Mouse (Mus musculus): Measurements from ENCODE around the gene Pole2. TPM values are rescaled to one million over a fixed set of nuclear protein-coding genes. Genes with fewer than 3 reads are reported as not detected.

The Pole2 gene
- 5.3 and 6.3 TPM in 2 replicates for polyA plus RNA-seq (2015; fragmentation: Nextera tagmentation; extraction: Ambion mirVana)

DNA sequence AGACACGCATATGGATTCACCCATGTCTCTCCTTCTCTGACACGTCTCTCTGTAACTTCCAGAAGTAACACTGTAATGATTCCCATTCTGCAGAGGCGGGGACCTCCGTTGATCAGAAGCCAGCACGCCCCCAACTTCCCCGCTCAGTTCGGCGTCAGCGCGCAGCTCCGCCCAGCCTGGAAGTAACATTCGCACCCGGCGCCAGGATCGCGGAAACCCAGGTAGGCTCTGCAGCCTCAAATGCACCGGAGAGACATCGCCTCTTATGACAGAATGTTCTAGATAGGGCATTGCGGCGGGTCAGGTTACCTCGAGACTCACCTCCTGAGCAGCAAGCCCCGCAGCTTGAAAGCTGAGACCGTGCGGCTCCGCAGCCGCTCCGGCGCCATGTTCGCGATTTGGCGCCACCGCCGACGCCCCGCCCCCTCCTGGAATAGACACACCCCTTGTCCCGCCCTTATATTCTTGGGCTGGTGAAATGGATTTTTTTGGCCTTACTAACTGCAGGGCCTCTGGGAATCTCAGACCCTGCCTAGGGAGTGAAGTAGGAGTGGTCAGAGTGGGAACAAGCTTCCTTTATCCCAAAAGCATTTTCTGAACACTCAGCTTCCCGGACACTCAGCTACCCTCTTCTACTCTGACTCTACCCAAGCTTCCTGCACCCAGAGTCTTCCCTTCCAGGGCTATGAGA is at the start of gene Pole2:
TSS of gene Pole2 (minus strand) at position 420 of the 691 bp plus-strand sequence.
- ATAC-seq (ENCODE audit: low FRiP score, low read depth) = peak; percentile 95
- Histone ChIP-seq H3K4me1 (replicated peaks) (peaks cover 9% of the 10 kb centered on the region; the same call in 1 of the 2 replicates), H3K9me3 (no peaks in the 10 kb centered on the region), H3K27ac (replicated peaks) (peak within 1 kb of the TSS; percentile 76), H3K4me2 (peak within 1 kb of the TSS; percentile 59), H3K9ac (peak within 1 kb of the TSS; percentile 57), H3K36me3 (no peaks in the 10 kb centered on the region), H3K4me3 (peak within 1 kb of the TSS; percentile 87), H3K27me3 (no peaks in the 10 kb centered on the region)
- WGBS = under 1% methylated on average over 37 of the region's 37 CpGs

DNA sequence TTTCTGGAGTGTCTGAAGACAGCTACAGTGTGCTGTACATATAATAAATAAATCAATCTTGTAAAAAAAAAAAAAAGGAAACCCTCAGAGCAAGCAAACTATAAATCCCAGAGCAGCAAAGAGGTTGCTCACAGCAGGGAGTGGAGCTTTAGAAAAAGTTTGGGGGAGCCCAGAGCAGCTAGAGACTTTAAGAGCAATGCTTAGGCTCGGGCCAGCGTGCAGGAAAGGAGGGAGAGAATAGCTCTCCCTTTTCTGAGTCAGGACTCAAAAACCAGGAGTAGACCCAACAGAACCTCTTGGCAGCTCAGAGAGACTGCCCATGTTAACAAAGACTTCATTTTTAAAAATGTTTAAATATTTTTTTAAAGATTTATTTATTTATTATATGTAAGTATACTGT is 41.0 kb upstream of the Pole2 start:
- H3K27ac ChIP-seq (replicated peaks) = no peak overlapping the region
- 71% methylated on average over 2 of the region's 2 CpGs for WGBS
- no peak for ATAC-seq (ENCODE audit: low FRiP score, low read depth)
- H3K4me2 ChIP-seq = no peak overlapping the region
- no peaks in the 10 kb centered on the region for H3K27me3 ChIP-seq
- H3K4me3 ChIP-seq = no peak overlapping the region
- H3K9ac ChIP-seq = no peak overlapping the region
- H3K4me1 ChIP-seq (replicated peaks) = no peaks in the 10 kb centered on the region
- no peaks in the 10 kb centered on the region for H3K36me3 ChIP-seq
- no peaks in the 10 kb centered on the region for H3K9me3 ChIP-seq

DNA sequence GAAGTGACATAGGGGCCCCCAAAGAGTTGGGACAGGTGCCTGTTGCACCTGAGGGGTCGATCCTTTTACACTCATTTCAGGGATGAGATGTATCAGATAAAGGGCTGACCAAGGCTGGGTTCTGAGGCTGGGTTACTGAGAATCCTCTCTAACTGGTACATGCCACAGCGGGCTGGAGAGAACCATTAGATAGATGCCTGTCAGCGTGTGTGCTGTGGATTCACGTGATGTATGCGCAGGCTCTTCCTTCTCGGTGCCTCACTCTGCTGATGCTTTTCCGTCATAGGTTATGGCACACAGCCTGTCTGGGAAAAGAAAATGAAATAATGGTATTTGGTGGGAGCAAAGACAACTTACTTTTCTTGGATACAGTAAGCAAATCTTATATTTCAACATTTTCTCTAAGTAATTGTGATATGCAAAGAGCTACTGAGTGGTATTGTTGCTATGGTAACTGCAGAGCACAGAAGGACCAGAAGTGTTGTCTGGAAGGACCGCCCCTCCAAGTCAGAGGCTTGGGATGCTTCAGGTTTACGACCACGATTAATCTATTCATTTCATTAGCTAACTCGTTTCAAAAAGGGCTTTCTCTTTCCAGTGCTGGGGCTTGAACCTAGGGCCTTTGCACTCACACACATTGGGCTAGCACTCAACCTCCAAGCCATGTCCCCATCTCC is 40.1 kb upstream of the Pole2 start:
- H3K36me3 ChIP-seq = no peaks in the 10 kb centered on the region
- H3K27ac ChIP-seq (replicated peaks) = no peak overlapping the region
- WGBS = 73% methylated on average over 11 of the region's 11 CpGs
- H3K4me3 ChIP-seq = no peak overlapping the region
- no peak overlapping the region for H3K4me2 ChIP-seq
- no peak for ATAC-seq (ENCODE audit: low FRiP score, low read depth)
- no peaks in the 10 kb centered on the region for H3K27me3 ChIP-seq
- no peak overlapping the region for H3K9ac ChIP-seq
- H3K4me1 ChIP-seq (replicated peaks) = no peaks in the 10 kb centered on the region
- no peaks in the 10 kb centered on the region for H3K9me3 ChIP-seq

DNA sequence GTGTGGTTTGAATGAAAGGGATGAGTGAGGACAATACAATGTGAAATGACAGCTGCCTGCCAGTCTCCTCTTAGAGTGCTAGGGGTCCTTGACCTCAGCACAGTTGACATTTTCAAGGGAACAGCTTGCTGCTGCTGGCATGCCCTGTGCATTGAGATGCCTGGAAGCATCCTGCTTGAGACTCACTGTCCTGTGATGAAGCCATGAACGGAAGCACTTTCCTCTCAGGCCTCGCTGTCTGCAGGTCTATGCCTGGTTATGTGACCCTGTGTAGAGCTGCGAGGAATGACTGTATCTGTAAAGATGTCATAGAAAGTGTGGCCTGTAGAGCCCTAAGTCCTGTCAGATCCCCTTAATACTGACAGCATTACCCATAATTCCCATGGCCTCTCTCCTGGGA is 37.0 kb upstream of the Pole2 start:
- WGBS = 97% methylated on average over 3 of the region's 3 CpGs
- Histone ChIP-seq H3K4me3 (no peak overlapping the region), H3K9me3 (no peaks in the 10 kb centered on the region), H3K4me1 (replicated peaks) (no peaks in the 10 kb centered on the region), H3K27ac (replicated peaks) (no peak overlapping the region), H3K9ac (no peak overlapping the region), H3K4me2 (no peak overlapping the region), H3K27me3 (no peaks in the 10 kb centered on the region), H3K36me3 (no peaks in the 10 kb centered on the region)
- no peak for ATAC-seq (ENCODE audit: low FRiP score, low read depth)

DNA sequence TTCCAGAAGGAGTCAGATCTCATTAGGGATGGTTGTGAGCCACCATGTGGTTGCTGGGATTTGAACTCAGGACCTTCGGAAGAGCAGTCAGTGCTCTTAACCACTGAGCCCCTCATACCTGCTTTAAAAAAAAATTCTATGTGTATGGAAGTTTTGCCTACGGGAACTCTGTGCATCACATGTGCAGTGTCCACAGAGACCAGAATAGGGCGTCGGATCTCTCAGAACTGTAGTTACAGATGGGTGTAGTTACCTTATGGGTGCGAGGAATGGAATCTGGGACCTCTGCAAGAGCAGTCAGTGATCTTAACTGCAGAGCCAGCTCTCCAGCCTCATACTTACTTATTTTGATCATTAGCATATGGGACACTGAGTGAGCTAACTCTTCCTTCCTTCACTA is 34.3 kb upstream of the Pole2 start:
- no peak overlapping the region for H3K4me2 ChIP-seq
- no peaks in the 10 kb centered on the region for H3K36me3 ChIP-seq
- no peak overlapping the region for H3K9ac ChIP-seq
- 93% methylated on average over 5 of the region's 5 CpGs for WGBS
- H3K27me3 ChIP-seq = no peaks in the 10 kb centered on the region
- ATAC-seq (ENCODE audit: low FRiP score, low read depth) = no peak
- no peaks in the 10 kb centered on the region for H3K4me1 ChIP-seq (replicated peaks)
- no peak overlapping the region for H3K4me3 ChIP-seq
- no peak overlapping the region for H3K27ac ChIP-seq (replicated peaks)
- no peaks in the 10 kb centered on the region for H3K9me3 ChIP-seq

DNA sequence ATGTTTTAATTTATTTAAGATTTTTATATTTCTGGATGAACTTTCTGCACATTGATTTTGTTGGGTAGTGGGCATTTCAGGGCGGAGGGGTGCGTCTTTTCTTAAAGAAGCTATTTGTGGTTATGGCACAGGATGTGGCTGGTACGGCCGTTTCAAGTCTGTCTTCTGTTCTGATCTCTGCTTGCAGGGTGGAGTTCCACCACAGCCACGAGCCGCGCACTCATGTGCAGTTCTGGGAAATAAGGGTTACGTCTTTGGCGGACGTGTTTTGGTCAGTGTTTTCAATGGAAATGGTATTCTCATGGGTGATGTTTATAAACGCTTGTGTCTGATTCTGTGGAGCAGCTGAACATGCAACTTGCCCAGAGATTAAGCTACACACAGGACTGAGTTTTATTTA is 29.8 kb upstream of the Pole2 start:
- H3K9me3 ChIP-seq = no peaks in the 10 kb centered on the region
- no peak overlapping the region for H3K27ac ChIP-seq (replicated peaks)
- no peak overlapping the region for H3K4me3 ChIP-seq
- H3K9ac ChIP-seq = no peak overlapping the region
- no peak overlapping the region for H3K4me2 ChIP-seq
- H3K27me3 ChIP-seq = no peaks in the 10 kb centered on the region
- no peaks in the 10 kb centered on the region for H3K36me3 ChIP-seq
- H3K4me1 ChIP-seq (replicated peaks) = no peaks in the 10 kb centered on the region
- WGBS = 89% methylated on average over 11 of the region's 11 CpGs
- no peak for ATAC-seq (ENCODE audit: low FRiP score, low read depth)

DNA sequence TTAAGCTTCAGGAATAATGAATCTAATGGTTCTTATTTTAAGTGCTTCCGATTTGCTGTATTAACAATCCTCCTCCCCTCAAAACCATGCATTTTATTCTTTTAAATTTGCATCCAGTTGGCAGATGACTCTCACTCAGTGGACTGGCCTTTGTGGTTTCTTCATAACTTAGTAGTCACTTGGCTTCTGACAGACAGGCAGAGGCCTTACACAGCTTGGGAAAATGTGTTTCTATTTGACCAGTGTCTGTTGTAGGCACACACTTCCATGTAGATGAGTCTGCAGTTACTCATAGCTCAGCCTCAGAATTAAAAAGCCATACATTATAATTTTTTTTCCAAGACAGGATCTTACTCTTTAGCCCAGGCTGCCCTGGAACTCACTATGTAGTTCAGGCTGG is 25.8 kb upstream of the Pole2 start:
- H3K9ac ChIP-seq = no peak overlapping the region
- H3K4me2 ChIP-seq = no peak overlapping the region
- H3K27ac ChIP-seq (replicated peaks) = no peak overlapping the region
- no peak for ATAC-seq (ENCODE audit: low FRiP score, low read depth)
- no peaks in the 10 kb centered on the region for H3K4me1 ChIP-seq (replicated peaks)
- H3K9me3 ChIP-seq = no peaks in the 10 kb centered on the region
- 100% methylated on average over 1 of the region's 1 CpGs for WGBS
- H3K4me3 ChIP-seq = no peak overlapping the region
- H3K27me3 ChIP-seq = no peaks in the 10 kb centered on the region
- H3K36me3 ChIP-seq = no peaks in the 10 kb centered on the region

DNA sequence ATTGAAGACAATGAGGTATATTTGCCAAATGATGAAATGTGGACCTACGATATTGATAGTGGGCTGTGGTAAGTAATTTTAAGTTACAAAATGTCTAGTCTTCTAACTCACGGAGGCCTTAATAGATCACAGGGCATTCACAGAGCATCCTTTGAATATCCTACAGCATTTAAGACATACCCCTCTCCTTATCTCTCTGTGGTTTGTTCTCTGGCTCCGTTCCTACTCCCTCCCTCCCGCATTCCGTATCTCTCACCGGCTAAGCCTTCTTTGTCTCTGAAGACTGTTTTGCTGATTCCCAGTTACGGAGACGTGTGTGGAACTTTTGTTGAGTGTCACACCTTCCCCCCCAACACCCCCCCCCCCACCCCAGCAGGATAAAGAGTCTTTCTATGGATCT is 22.8 kb upstream of the Pole2 start:
- Histone ChIP-seq H3K9me3 (no peaks in the 10 kb centered on the region), H3K27ac (replicated peaks) (no peak overlapping the region), H3K9ac (no peak overlapping the region), H3K4me2 (no peak overlapping the region), H3K27me3 (no peaks in the 10 kb centered on the region), H3K4me3 (no peak overlapping the region), H3K4me1 (replicated peaks) (no peaks in the 10 kb centered on the region), H3K36me3 (no peaks in the 10 kb centered on the region)
- no peak for ATAC-seq (ENCODE audit: low FRiP score, low read depth)
- WGBS = 82% methylated on average over 8 of the region's 8 CpGs

DNA sequence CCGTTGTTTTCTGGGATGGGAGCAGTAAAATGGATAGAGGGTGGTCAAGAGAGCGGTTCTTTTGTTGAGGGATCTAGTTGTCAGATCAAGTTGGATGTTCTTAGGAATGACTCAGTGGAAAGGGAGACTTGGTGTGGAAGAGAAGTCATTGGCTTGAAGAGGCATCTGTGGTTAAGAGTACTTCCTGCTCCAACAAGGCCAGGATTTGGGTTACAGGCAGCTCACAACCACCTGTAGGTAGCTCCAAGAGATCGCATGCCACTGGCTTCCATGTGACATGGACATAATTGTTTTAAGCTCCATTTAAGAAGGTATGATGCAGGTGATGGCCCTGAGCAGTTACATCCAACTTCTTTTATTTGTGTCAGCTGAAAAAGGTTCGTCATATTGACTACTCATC is 21.8 kb upstream of the Pole2 start:
- WGBS = 93% methylated on average over 4 of the region's 4 CpGs
- Histone ChIP-seq H3K27ac (replicated peaks) (no peak overlapping the region), H3K4me2 (no peak overlapping the region), H3K9ac (no peak overlapping the region), H3K4me1 (replicated peaks) (no peaks in the 10 kb centered on the region), H3K36me3 (no peaks in the 10 kb centered on the region), H3K4me3 (no peak overlapping the region), H3K27me3 (no peaks in the 10 kb centered on the region), H3K9me3 (no peaks in the 10 kb centered on the region)
- no peak for ATAC-seq (ENCODE audit: low FRiP score, low read depth)

DNA sequence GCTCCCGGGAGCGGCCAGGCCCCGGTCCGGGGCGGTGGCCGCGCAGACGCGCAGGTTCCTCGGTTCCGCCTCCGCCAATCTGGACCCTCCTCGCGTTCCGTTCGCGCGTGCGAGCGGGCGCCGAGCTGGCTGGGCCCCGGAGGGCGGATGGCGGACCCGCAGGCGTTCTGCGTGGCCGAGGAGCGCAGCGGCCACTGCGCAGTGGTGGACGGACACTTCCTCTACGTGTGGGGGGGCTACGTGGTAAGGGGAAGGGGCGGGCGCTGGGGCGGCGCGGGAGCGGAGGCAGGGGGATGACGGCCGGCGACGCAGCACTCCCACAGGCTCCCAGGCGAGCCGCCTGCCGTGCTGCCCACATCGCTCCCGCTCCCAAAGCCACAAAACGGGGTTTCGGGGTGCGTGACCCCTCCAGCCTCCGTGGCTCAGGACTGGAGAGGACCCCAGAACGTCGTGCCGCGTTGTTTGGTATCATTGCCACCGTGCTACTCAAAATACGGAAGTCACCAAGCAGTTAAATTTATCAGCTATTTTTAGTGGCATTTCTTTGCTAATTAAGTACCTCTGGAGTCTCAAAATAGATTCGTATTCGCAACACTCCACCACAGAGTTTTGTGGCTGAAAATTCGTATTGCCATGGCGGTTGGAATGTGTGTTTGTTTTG is 13.9 kb upstream of the Pole2 start:
- Histone ChIP-seq H3K9ac (peak overlapping the region; percentile 87), H3K9me3 (no peaks in the 10 kb centered on the region), H3K36me3 (no peaks in the 10 kb centered on the region), H3K27ac (replicated peaks) (peak overlapping the region; percentile 91), H3K4me3 (peak overlapping the region; percentile 81), H3K4me1 (replicated peaks) (peaks cover 7% of the 10 kb centered on the region), H3K27me3 (no peaks in the 10 kb centered on the region), H3K4me2 (peak overlapping the region; percentile 72)
- WGBS = under 1% methylated on average over 54 of the region's 64 CpGs
- ATAC-seq (ENCODE audit: low FRiP score, low read depth) = peak; percentile 96

DNA sequence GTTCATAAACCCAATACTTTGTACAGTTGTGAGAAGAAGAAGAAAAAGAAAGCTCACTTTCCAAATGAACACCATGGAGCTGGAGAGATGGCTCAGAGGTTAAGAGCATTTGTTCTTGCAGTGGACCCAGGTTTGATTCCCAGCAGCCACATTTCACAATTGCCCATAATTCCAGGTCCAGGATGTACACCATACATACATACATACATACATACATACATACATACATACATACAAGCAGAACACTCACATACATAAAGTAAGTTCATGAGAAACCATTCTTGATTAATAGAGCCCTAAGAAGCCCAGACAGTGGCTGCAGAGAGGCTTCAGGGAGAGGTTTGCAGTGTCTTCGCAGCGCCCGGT is 13.4 kb upstream of the Pole2 start:
- peak overlapping the region; percentile 72 for H3K4me2 ChIP-seq
- no peak for ATAC-seq (ENCODE audit: low FRiP score, low read depth)
- peak overlapping the region; percentile 81 for H3K4me3 ChIP-seq
- peaks cover 7% of the 10 kb centered on the region for H3K4me1 ChIP-seq (replicated peaks)
- H3K27ac ChIP-seq (replicated peaks) = peak overlapping the region; percentile 91
- no peaks in the 10 kb centered on the region for H3K36me3 ChIP-seq
- WGBS = 0% methylated on average over 3 of the region's 3 CpGs
- H3K9ac ChIP-seq = peak overlapping the region; percentile 87
- H3K27me3 ChIP-seq = no peaks in the 10 kb centered on the region
- no peaks in the 10 kb centered on the region for H3K9me3 ChIP-seq

DNA sequence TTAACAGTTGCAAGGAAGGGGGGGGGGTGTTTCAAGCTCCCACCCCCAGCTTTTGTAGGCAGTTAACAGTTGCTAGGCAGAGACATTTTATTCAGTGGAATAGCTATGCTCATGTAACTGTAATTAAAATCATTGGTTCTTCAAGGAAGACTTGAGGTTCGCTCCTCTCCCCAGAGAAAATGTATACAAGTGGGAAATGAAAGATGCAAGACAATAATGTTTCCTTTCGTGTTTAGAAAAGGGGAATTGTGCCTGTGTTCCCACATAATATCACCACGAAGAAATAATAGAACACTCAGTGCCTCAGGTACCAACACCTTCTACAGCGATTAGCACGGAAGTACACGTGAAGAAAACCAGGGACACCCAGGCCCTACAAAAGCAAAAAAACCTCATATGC is 12.9 kb upstream of the Pole2 start, which contains the start of gene Klhdc1:
TSS of gene Klhdc1 (plus strand) at position 301 of the 400 bp plus-strand sequence.
- Histone ChIP-seq H3K27ac (replicated peaks) (peak within 1 kb of the TSS; percentile 91), H3K27me3 (no peaks in the 10 kb centered on the region), H3K9me3 (no peaks in the 10 kb centered on the region), H3K9ac (peak within 1 kb of the TSS; percentile 87), H3K4me2 (peak within 1 kb of the TSS; percentile 72), H3K4me3 (peak within 1 kb of the TSS; percentile 81), H3K36me3 (no peaks in the 10 kb centered on the region), H3K4me1 (replicated peaks) (peaks cover 7% of the 10 kb centered on the region)
- WGBS = 60% methylated on average over 6 of the region's 6 CpGs
- ATAC-seq (ENCODE audit: low FRiP score, low read depth) = no peak
